Mouse (Mus musculus) heart, embryonic 11.5 days (tissue): Measurements from ENCODE around the gene Mctp1. TPM values are rescaled to one million over a fixed set of nuclear protein-coding genes. Genes with fewer than 3 reads are reported as not detected.

Experiments used
- ATAC-seq: fragments of 200-750 bp; cut with Nextera tagmentation; replicated peaks from 2 replicates; pipeline ENCODE4 v1.8.0; 2017; ENCODE audit warnings: moderate library complexity; ENCODE audit not compliant: insufficient number of reproducible peaks, low FRiP score, low TSS enrichment
- H3K27ac ChIP-seq: fragments of 300-500 bp; sonication (generic); 2 replicates; pipeline ENCODE4 v1.5.1; 2014; ENCODE audit warnings: mild to moderate bottlenecking, low read depth, low read length
- H3K27me3 ChIP-seq: fragments of 300-500 bp; sonication (generic); 2 replicates; pipeline ENCODE4 v1.6.1; 2014; ENCODE audit warnings: mild to moderate bottlenecking, low read length, mixed read lengths; ENCODE audit not compliant: control insufficient read depth, insufficient read depth
- H3K36me3 ChIP-seq: fragments of 300-500 bp; sonication (generic); 2 replicates; pipeline ENCODE4 v1.6.1; 2014; ENCODE audit warnings: mild to moderate bottlenecking, low read length, moderate library complexity, mixed read lengths; ENCODE audit not compliant: control insufficient read depth, insufficient read depth
- H3K4me1 ChIP-seq: fragments of 300-500 bp; sonication (generic); 2 replicates; pipeline ENCODE4 v1.6.1; 2014; ENCODE audit warnings: low read length; ENCODE audit not compliant: control insufficient read depth, insufficient read depth
- H3K4me2 ChIP-seq: fragments of 300-500 bp; sonication (generic); 2 replicates; pipeline ENCODE4 v1.6.1; 2014; ENCODE audit warnings: mild to moderate bottlenecking, moderate library complexity
- H3K4me3 ChIP-seq: fragments of 300-500 bp; sonication (generic); 2 replicates; pipeline ENCODE4 v1.5.1; 2014; ENCODE audit warnings: low read depth, low read length
- H3K9ac ChIP-seq: fragments of 300-500 bp; sonication (generic); 2 replicates; pipeline ENCODE4 v1.6.1; 2014; ENCODE audit warnings: mild to moderate bottlenecking, low read depth, low read length, moderate library complexity
- H3K9me3 ChIP-seq: fragments of 300-500 bp; sonication (generic); replicated peaks from 2 replicates; pipeline ENCODE4 v1.6.1; 2016; ENCODE audit warnings: low read length; ENCODE audit not compliant: control insufficient read depth
- WGBS: fragments of 180-500 bp; shearing (Covaris S2); extraction: QIAGEN DNeasy Blood & Tissue Kit; methylation state at CpG from one replicate; pipeline ENCODE4 v1.1.7; 2014; ENCODE audit not compliant: insufficient replicate concordance; 5-methylcytosine and 5-hydroxymethylcytosine counted together
- polyA plus RNA-seq: library from polyadenylated mRNA; unstranded; fragments of >200 nt; fragmentation: Nextera tagmentation; extraction: Ambion mirVana; gene quantifications from 2 replicates; pipeline ENCODE4 v1.2.1, GENCODE M21; 2014

The Mctp1 gene
- polyA plus RNA-seq, 1 experiment from 2014 or later = 0.37 TPM

GRCm38 (mm10) chr13:76409296-76409695, 25.0 kb downstream of the Mctp1 start:
- H3K9me3 ChIP-seq = 0 out of 2 replicates have a peak, but pooled peaks cover 2% of the 10 kb centered on the region
- ATAC-seq = no peak
- H3K27ac ChIP-seq = no peak overlapping the region
- H3K27me3 ChIP-seq = no peaks in the 10 kb centered on the region
- no peak overlapping the region for H3K4me3 ChIP-seq
- no peak overlapping the region for H3K9ac ChIP-seq
- no peak overlapping the region for H3K4me2 ChIP-seq
- WGBS = 54% methylated on average over 2 of the region's 2 CpGs
- no peaks in the 10 kb centered on the region for H3K4me1 ChIP-seq
- H3K36me3 ChIP-seq = no peaks in the 10 kb centered on the region

DNA sequence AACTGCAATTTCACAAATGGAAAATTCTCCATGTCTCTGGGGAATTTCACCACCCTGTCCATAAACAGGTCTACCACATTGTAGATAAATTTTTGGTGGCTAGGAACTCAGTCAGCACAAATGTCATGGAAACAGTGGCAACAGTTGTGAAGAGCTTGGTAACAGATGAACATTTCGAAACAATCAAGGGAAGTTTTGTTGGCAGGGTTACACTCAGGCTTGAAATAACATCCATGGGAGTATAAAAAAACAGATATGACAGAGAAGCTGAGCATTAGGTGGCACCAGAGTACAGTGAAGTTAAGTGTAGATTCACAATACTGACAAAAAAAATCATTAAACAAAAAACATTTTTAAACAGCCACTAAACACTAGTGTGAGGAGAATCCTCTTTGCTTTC, 26.3 kb downstream of the Mctp1 start:
- Histone ChIP-seq H3K36me3 (no peaks in the 10 kb centered on the region), H3K27me3 (no peaks in the 10 kb centered on the region), H3K4me2 (no peak overlapping the region), H3K4me1 (no peaks in the 10 kb centered on the region), H3K4me3 (no peak overlapping the region), H3K9ac (no peak overlapping the region), H3K9me3 (0 out of 2 replicates have a peak, but pooled peaks cover 2% of the 10 kb centered on the region), H3K27ac (no peak overlapping the region)
- 70% methylated on average over 1 of the region's 1 CpGs for WGBS
- ATAC-seq = no peak

GRCm38 (mm10) chr13:76415346-76415745, 31.0 kb downstream of the Mctp1 start:
- no peak overlapping the region for H3K4me3 ChIP-seq
- no peak for ATAC-seq
- H3K27ac ChIP-seq = no peak overlapping the region
- H3K36me3 ChIP-seq = no peaks in the 10 kb centered on the region
- H3K4me2 ChIP-seq = no peak overlapping the region
- 0 out of 2 replicates have a peak, but pooled peaks cover 2% of the 10 kb centered on the region for H3K9me3 ChIP-seq
- H3K4me1 ChIP-seq = no peaks in the 10 kb centered on the region
- H3K27me3 ChIP-seq = no peaks in the 10 kb centered on the region
- H3K9ac ChIP-seq = no peak overlapping the region

DNA sequence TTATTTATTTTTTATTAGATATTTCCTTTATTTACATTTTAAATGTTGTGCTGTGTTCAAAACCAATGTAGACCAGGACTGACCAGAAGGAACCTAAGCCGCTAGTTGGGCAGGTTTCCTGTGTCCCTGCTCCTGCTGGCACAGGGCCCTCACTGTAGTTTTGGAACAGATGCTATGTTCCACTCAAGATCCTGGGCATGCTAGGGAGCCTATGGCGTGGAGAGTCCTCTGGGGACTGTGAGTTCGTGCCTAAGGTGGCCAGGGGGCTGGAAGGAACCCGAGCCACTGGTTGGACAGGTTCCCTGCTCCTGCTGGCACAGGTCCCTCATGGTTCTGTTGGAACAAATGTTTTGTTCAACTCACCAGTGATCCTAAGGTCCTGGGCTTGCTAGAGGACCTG, 35.8 kb downstream of the Mctp1 start:
- 79% methylated on average over 4 of the region's 4 CpGs for WGBS
- Histone ChIP-seq H3K4me2 (no peak overlapping the region), H3K9me3 (no peaks in the 10 kb centered on the region)

DNA sequence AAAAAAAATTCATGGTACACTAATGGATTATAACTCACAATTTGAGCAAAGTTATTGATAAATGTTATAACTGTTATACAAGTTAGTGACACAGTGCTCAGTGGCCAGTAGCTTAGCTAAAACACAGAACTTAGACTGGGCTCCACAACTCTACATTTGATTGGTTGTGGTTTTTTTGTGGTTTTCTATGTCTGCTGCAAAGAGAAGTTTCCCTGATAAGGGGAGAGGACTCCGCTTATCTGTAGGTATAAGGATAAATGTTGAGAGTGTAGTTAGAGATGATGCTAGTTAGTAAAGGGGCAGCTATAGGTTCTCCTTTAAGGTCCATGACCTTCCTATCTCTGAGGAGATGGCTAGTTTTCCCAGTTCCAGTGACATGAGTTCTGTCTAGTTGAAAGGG, 36.7 kb downstream of the Mctp1 start:
- H3K36me3 ChIP-seq = no peaks in the 10 kb centered on the region
- no peaks in the 10 kb centered on the region for H3K4me1 ChIP-seq
- no peaks in the 10 kb centered on the region for H3K9me3 ChIP-seq
- no peak overlapping the region for H3K9ac ChIP-seq
- 76% methylated on average over 1 of the region's 1 CpGs for WGBS
- no peak overlapping the region for H3K4me3 ChIP-seq
- H3K27me3 ChIP-seq = no peaks in the 10 kb centered on the region
- H3K27ac ChIP-seq = no peak overlapping the region
- ATAC-seq = no peak
- H3K4me2 ChIP-seq = no peak overlapping the region

More for the DNA sequence above, 35.8 kb downstream of the Mctp1 start:
- H3K36me3 ChIP-seq = no peaks in the 10 kb centered on the region
- H3K4me1 ChIP-seq = no peaks in the 10 kb centered on the region
- H3K9ac ChIP-seq = no peak overlapping the region
- H3K27me3 ChIP-seq = no peaks in the 10 kb centered on the region
- ATAC-seq = no peak
- H3K27ac ChIP-seq = no peak overlapping the region
- H3K4me3 ChIP-seq = no peak overlapping the region

DNA sequence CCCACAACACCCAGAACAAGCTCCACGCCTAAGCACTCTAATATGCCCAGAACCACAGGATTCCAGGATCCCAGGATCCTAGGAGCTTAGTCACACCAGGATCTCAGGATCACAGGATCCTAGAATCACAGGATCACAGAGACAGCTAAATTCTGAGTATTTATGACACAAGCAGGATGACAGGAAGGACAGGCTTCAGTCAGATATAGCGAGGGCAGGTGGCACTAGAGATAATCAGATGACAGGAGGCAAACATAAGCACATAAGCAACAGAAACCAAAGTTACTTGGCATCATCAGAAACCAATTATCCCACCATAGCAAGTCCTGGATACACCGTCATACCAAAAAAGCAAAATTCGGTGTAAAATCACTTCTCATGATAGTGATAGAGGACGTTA, 37.8 kb downstream of the Mctp1 start:
- no peaks in the 10 kb centered on the region for H3K27me3 ChIP-seq
- WGBS = 77% methylated on average over 5 of the region's 5 CpGs
- H3K9ac ChIP-seq = no peak overlapping the region
- H3K4me2 ChIP-seq = no peak overlapping the region
- no peaks in the 10 kb centered on the region for H3K4me1 ChIP-seq
- no peak for ATAC-seq
- no peak overlapping the region for H3K4me3 ChIP-seq
- H3K27ac ChIP-seq = no peak overlapping the region
- H3K36me3 ChIP-seq = no peaks in the 10 kb centered on the region
- H3K9me3 ChIP-seq = no peaks in the 10 kb centered on the region

DNA sequence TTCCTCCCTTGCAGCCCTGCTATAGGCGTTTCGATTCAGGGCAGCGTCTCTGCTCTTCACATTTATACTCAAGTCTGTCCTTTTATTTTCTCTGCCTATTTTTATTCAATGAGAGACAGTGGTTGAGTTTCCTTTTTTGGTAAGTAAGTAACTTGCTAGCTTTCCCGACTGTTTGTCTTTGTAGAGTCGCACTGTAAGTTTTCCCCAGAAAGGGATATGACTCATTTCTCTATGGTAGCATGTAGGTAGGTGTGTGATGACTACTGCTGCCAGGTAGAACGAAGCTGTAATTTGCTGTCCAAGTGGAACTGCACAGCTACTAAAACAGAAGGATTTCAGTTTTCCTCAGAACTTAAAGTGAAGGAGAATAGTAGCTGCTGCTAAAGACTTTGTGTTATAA, 45.1 kb downstream of the Mctp1 start:
- no peak overlapping the region for H3K4me2 ChIP-seq
- no peaks in the 10 kb centered on the region for H3K27me3 ChIP-seq
- H3K4me1 ChIP-seq = no peaks in the 10 kb centered on the region
- ATAC-seq = no peak
- no peaks in the 10 kb centered on the region for H3K9me3 ChIP-seq
- H3K9ac ChIP-seq = no peak overlapping the region
- no peak overlapping the region for H3K4me3 ChIP-seq
- H3K27ac ChIP-seq = no peak overlapping the region
- H3K36me3 ChIP-seq = no peaks in the 10 kb centered on the region
- WGBS = 78% methylated on average over 6 of the region's 6 CpGs

- no peaks in the 10 kb centered on the region for H3K36me3 ChIP-seq
- no peak overlapping the region for H3K4me3 ChIP-seq
- H3K4me2 ChIP-seq = no peak overlapping the region
- H3K9me3 ChIP-seq = no peaks in the 10 kb centered on the region
- no peaks in the 10 kb centered on the region for H3K27me3 ChIP-seq
- no peak for ATAC-seq
- no peaks in the 10 kb centered on the region for H3K4me1 ChIP-seq
- WGBS = 63% methylated on average over 2 of the region's 2 CpGs
- no peak overlapping the region for H3K9ac ChIP-seq
- no peak overlapping the region for H3K27ac ChIP-seq
Observed at GRCm38 (mm10) chr13:76429927-76430326, 45.6 kb downstream of the Mctp1 start.

- H3K9me3 ChIP-seq = no peaks in the 10 kb centered on the region
- ATAC-seq = no peak
- 83% methylated on average over 2 of the region's 2 CpGs for WGBS
Observed at GRCm38 (mm10) chr13:76431946-76432345, 47.6 kb downstream of the Mctp1 start.

More at GRCm38 (mm10) chr13:76431946-76432345, 47.6 kb downstream of the Mctp1 start:
- Histone ChIP-seq H3K36me3 (no peaks in the 10 kb centered on the region), H3K9ac (no peak overlapping the region), H3K4me2 (no peak overlapping the region), H3K4me3 (no peak overlapping the region), H3K4me1 (no peaks in the 10 kb centered on the region), H3K27ac (no peak overlapping the region), H3K27me3 (no peaks in the 10 kb centered on the region)
